Mouse (Mus musculus): Measurements from ENCODE around the gene Pde10a. TPM values are rescaled to one million over a fixed set of nuclear protein-coding genes. Genes with fewer than 3 reads are reported as not detected.

The Pde10a gene
- polyA plus RNA-seq, 1 experiment: not detected

GRCm38 (mm10) chr17:8936603-8937002 lies 411.4 kb downstream of the Pde10a start:
- TF ChIP-seq CTCF (IDR thresholded peaks at IDR 0.05; ENCODE audit: low read depth, low read length): no peak
- TF ChIP-seq POLR2A (IDR thresholded peaks at IDR 0.05; ENCODE audit: borderline replicate concordance, low read depth, low read length): no peak

GRCm38 (mm10) chr17:8951588-8951987 lies 426.4 kb downstream of the Pde10a start:
- H3K4me3 ChIP-seq (ENCODE audit: insufficient read depth, low read length): no peak overlapping the region
- no peak overlapping the region for H3K27ac ChIP-seq (ENCODE audit: insufficient read depth, low read depth, low read length)
- no peaks in the 10 kb centered on the region for H3K4me1 ChIP-seq (ENCODE audit: control insufficient read depth, insufficient read depth, low read length)
- TF ChIP-seq CTCF (IDR thresholded peaks at IDR 0.05; ENCODE audit: low read depth, low read length) (no peak), POLR2A (IDR thresholded peaks at IDR 0.05; ENCODE audit: borderline replicate concordance, low read depth, low read length) (no peak)

More at GRCm38 (mm10) chr17:8936603-8937002, 411.4 kb downstream of the Pde10a start:
- Histone ChIP-seq H3K4me3 (ENCODE audit: insufficient read depth, low read length) (no peak overlapping the region), H3K4me1 (ENCODE audit: control insufficient read depth, insufficient read depth, low read length) (no peaks in the 10 kb centered on the region), H3K27ac (ENCODE audit: insufficient read depth, low read depth, low read length) (no peak overlapping the region)

- Histone ChIP-seq H3K4me3 (ENCODE audit: insufficient read depth, low read length) (no peak overlapping the region), H3K4me1 (ENCODE audit: control insufficient read depth, insufficient read depth, low read length) (no peaks in the 10 kb centered on the region), H3K27ac (ENCODE audit: insufficient read depth, low read depth, low read length) (no peak overlapping the region)
- TF ChIP-seq CTCF (IDR thresholded peaks at IDR 0.05; ENCODE audit: low read depth, low read length) (no peak), POLR2A (IDR thresholded peaks at IDR 0.05; ENCODE audit: borderline replicate concordance, low read depth, low read length) (no peak)
Measured at GRCm38 (mm10) chr17:8952951-8953350, 427.8 kb downstream of the Pde10a start.

- TF ChIP-seq CTCF (IDR thresholded peaks at IDR 0.05; ENCODE audit: low read depth, low read length) (no peak), POLR2A (IDR thresholded peaks at IDR 0.05; ENCODE audit: borderline replicate concordance, low read depth, low read length) (no peak)
- no peak overlapping the region for H3K4me3 ChIP-seq (ENCODE audit: insufficient read depth, low read length)
- H3K27ac ChIP-seq (ENCODE audit: insufficient read depth, low read depth, low read length): no peak overlapping the region
- no peaks in the 10 kb centered on the region for H3K4me1 ChIP-seq (ENCODE audit: control insufficient read depth, insufficient read depth, low read length)
Measured at GRCm38 (mm10) chr17:8958125-8958524, 433.0 kb downstream of the Pde10a start.

- no peak overlapping the region for H3K27ac ChIP-seq (ENCODE audit: insufficient read depth, low read depth, low read length)
- H3K4me3 ChIP-seq (ENCODE audit: insufficient read depth, low read length): no peak overlapping the region
- TF ChIP-seq CTCF (IDR thresholded peaks at IDR 0.05; ENCODE audit: low read depth, low read length): no peak
- no peaks in the 10 kb centered on the region for H3K4me1 ChIP-seq (ENCODE audit: control insufficient read depth, insufficient read depth, low read length)
Measured at GRCm38 (mm10) chr17:8960386-8960785, 435.2 kb downstream of the Pde10a start.

- TF ChIP-seq CTCF (IDR thresholded peaks at IDR 0.05; ENCODE audit: low read depth, low read length): no peak
- H3K4me1 ChIP-seq (ENCODE audit: control insufficient read depth, insufficient read depth, low read length): no peaks in the 10 kb centered on the region
- no peak overlapping the region for H3K27ac ChIP-seq (ENCODE audit: insufficient read depth, low read depth, low read length)
- no peak overlapping the region for H3K4me3 ChIP-seq (ENCODE audit: insufficient read depth, low read length)
Measured at GRCm38 (mm10) chr17:8961097-8961496, 435.9 kb downstream of the Pde10a start.

GRCm38 (mm10) chr17:8961644-8962043 lies 436.5 kb downstream of the Pde10a start:
- no peak for TF ChIP-seq CTCF (IDR thresholded peaks at IDR 0.05; ENCODE audit: low read depth, low read length)
- no peak for TF ChIP-seq POLR2A (IDR thresholded peaks at IDR 0.05; ENCODE audit: borderline replicate concordance, low read depth, low read length)

GRCm38 (mm10) chr17:8965177-8965576 lies 440.0 kb downstream of the Pde10a start:
- Histone ChIP-seq H3K4me1 (ENCODE audit: control insufficient read depth, insufficient read depth, low read length) (no peaks in the 10 kb centered on the region), H3K27ac (ENCODE audit: insufficient read depth, low read depth, low read length) (no peak overlapping the region), H3K4me3 (ENCODE audit: insufficient read depth, low read length) (no peak overlapping the region)
- TF ChIP-seq POLR2A (IDR thresholded peaks at IDR 0.05; ENCODE audit: borderline replicate concordance, low read depth, low read length): no peak
- no peak for TF ChIP-seq CTCF (IDR thresholded peaks at IDR 0.05; ENCODE audit: low read depth, low read length)

More at GRCm38 (mm10) chr17:8961644-8962043, 436.5 kb downstream of the Pde10a start:
- no peaks in the 10 kb centered on the region for H3K4me1 ChIP-seq (ENCODE audit: control insufficient read depth, insufficient read depth, low read length)
- H3K27ac ChIP-seq (ENCODE audit: insufficient read depth, low read depth, low read length): no peak overlapping the region
- H3K4me3 ChIP-seq (ENCODE audit: insufficient read depth, low read length): no peak overlapping the region

- Histone ChIP-seq H3K27ac (ENCODE audit: insufficient read depth, low read depth, low read length) (no peak overlapping the region), H3K4me3 (ENCODE audit: insufficient read depth, low read length) (no peak overlapping the region), H3K4me1 (ENCODE audit: control insufficient read depth, insufficient read depth, low read length) (peaks cover 11% of the 10 kb centered on the region)
- no peak for TF ChIP-seq CTCF (IDR thresholded peaks at IDR 0.05; ENCODE audit: low read depth, low read length)
- no peak for TF ChIP-seq POLR2A (IDR thresholded peaks at IDR 0.05; ENCODE audit: borderline replicate concordance, low read depth, low read length)
Measured at GRCm38 (mm10) chr17:8972152-8972854, 447.1 kb downstream of the Pde10a start.

- no peak for TF ChIP-seq CTCF (IDR thresholded peaks at IDR 0.05; ENCODE audit: low read depth, low read length)
- TF ChIP-seq POLR2A (IDR thresholded peaks at IDR 0.05; ENCODE audit: borderline replicate concordance, low read depth, low read length): no peak
- H3K27ac ChIP-seq (ENCODE audit: insufficient read depth, low read depth, low read length): no peak overlapping the region
- peaks cover 14% of the 10 kb centered on the region for H3K4me1 ChIP-seq (ENCODE audit: control insufficient read depth, insufficient read depth, low read length)
- H3K4me3 ChIP-seq (ENCODE audit: insufficient read depth, low read length): no peak overlapping the region
Measured at GRCm38 (mm10) chr17:8973331-8973730, 448.2 kb downstream of the Pde10a start.
